Mouse (Mus musculus): ENCODE measurements at regions not wholly inside any gene's neighbourhood (a gene's known extent, or its start where the extent isn't known, plus 50 kb on each side); places are given as distances from the start of the nearest gene placed in this dataset.

DNA sequence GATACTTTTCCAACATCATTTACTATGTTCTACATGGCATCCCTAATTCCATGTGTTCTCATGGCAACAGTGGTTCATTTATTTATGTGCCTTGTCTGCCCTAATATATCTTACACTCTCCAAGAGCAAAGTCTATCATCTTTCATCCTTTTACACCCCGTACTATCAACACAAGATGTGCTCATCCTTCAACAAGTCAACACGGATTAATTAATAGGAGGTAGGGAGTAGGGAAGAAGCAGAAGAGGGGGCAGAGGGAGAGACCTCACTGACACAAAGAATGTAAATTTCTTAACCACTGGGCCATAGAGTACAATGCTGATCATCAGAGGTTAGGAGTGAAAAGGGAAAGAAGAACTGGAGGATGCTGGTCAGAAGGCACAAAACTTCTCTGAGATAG, 267.0 kb upstream of the Setmar start:
- DNase-seq (ENCODE audit: low read depth, low spot score) = no peak

DNA sequence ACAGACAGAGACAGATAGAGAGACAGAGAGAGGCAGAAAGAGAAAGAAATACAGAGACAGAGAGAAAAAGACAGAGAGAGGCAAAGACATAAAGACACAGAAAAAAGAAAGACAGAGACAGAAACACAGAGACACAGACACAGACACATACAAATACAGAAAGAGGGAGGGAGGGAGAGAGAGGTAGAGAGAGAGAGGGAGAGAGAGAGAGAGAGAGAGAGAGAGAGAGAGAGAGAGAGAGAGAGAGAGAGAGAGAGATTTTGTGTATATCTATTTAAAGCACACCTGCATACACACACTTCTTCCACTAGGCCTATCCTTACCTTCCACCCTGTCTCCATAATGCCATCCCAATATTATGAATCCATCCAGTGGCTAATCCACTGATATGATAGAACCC, 261.8 kb upstream of the Setmar start:
- DNase-seq (ENCODE audit: low read depth, low spot score) = no peak

Data from A20 (cell line).